Mouse (Mus musculus) ES-E14 (cell line): ENCODE results near the gene Emc1. TPM values are rescaled to one million over a fixed set of nuclear protein-coding genes. Genes with fewer than 3 reads are reported as not detected.

Source experiments
- DNase-seq: peaks from one replicate; pipeline ENCODE4 v3.0.0-alpha.2; 2013; ENCODE audit warnings: low read depth, low spot score
- H3K27ac ChIP-seq: 2 replicates; pipeline ENCODE4 v1.5.1; 2012; ENCODE audit warnings: low read depth, mild to moderate bottlenecking, low read length, moderate library complexity, mixed read lengths; ENCODE audit not compliant: poor library complexity, insufficient read depth, severe bottlenecking
- H3K36me3 ChIP-seq: 2 replicates; pipeline ENCODE4 v1.6.1; 2012; ENCODE audit warnings: mild to moderate bottlenecking, low read length, moderate library complexity, mixed read lengths; ENCODE audit not compliant: control insufficient read depth, poor library complexity, insufficient read depth, severe bottlenecking
- H3K4me1 ChIP-seq, 2 experiments: fragments of 150-350 bp in 1 of 2; sonication (generic) in 1 of 2; 2 replicates each; pipeline ENCODE4 v1.6.1; 2012; ENCODE audit warnings: low read length in 2 of 2, mild to moderate bottlenecking in 1 of 2, mixed read lengths in 1 of 2; ENCODE audit not compliant: control insufficient read depth in 2 of 2, insufficient read depth in 2 of 2, poor library complexity in 1 of 2
- H3K4me3 ChIP-seq, 2 experiments: fragments of 150-350 bp in 1 of 2; sonication (generic) in 1 of 2; 2 replicates each; pipeline ENCODE4 v1.5.1; 2012; ENCODE audit warnings: low read length in 2 of 2, low read depth in 1 of 2, mild to moderate bottlenecking in 1 of 2, mixed read lengths in 1 of 2; ENCODE audit not compliant: insufficient read depth in 1 of 2, poor library complexity in 1 of 2, severe bottlenecking in 1 of 2
- H3K9ac ChIP-seq: 2 replicates; pipeline ENCODE4 v1.6.1; 2012; ENCODE audit warnings: low read depth, mild to moderate bottlenecking, low read length, mixed read lengths; ENCODE audit not compliant: poor library complexity, insufficient read depth, severe bottlenecking
- H3K9me3 ChIP-seq: fragments of 150-350 bp; sonication (generic); 2 replicates; pipeline ENCODE4 v1.6.1; 2012; ENCODE audit warnings: low read depth, mild to moderate bottlenecking, low read length; ENCODE audit not compliant: control insufficient read depth, insufficient read depth
- CHD2 ChIP-seq: IDR thresholded peaks from 2 replicates; pipeline ENCODE4 v1.6.1; 2014; ENCODE audit warnings: mild to moderate bottlenecking, low read depth, low read length, inconsistent platforms
- HCFC1 ChIP-seq: IDR thresholded peaks from 2 replicates; pipeline ENCODE4 v1.6.1; 2012; ENCODE audit warnings: low read length, inconsistent platforms, borderline replicate concordance; ENCODE audit not compliant: insufficient read depth
- MAFK ChIP-seq: IDR thresholded peaks from 2 replicates; pipeline ENCODE4 v1.6.1; 2014; ENCODE audit warnings: mild to moderate bottlenecking, low read depth, low read length, inconsistent platforms; ENCODE audit not compliant: insufficient read depth
- ZC3H11A ChIP-seq: IDR thresholded peaks from 2 replicates; pipeline ENCODE4 v1.6.1; 2012; ENCODE audit warnings: low read depth, mild to moderate bottlenecking, inconsistent platforms, low read length, borderline replicate concordance
- ZNF384 ChIP-seq: IDR thresholded peaks from 2 replicates; pipeline ENCODE4 v1.6.1; 2012; ENCODE audit warnings: low read depth, low read length, inconsistent platforms
- in situ Hi-C, 2 experiments: fragments of 600-800 bp; cut with MboI; formaldehyde crosslinking; loops; one replicate each; pipeline ENCODE4 v1.15.1; 2025; ENCODE audit warnings: low sequenced_read_pairs in 2 of 2, inconsistent platforms in 1 of 2; ENCODE audit not compliant: unreplicated experiment in 2 of 2
- total RNA-seq: library from RNA; depleted of rRNA; stranded (reverse); fragments of 300-350 nt; gene quantifications from 2 replicates; pipeline ENCODE4 v1.2.3, GENCODE M21; 2012; rRNA removed

Gene Emc1
- total RNA-seq, 1 experiment: 88.0 TPM

DNA sequence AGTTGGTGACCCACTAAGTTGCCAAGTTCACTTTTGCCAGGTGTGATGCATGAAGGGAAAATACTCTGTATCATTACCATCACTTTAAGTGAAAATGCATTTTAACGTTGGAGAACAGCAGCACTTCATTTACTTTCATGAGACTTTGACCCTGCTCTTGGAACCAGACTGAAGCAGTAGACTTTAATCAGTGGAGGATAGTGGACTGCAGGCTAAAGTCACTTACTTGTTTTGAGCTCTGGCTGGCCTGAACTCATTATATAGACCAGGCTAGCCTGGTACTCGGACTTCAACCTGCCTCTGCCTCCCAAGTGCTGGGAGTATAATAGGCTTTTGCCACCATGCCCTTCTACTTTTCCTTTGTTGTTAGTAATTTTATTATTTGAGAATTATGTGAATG lies 70.9 kb downstream of the Emc1 start:
- H3K4me3 ChIP-seq: no peak overlapping the region
- H3K9me3 ChIP-seq: no peaks in the 10 kb centered on the region
- no peaks in the 10 kb centered on the region for H3K4me1 ChIP-seq
- H3K27ac ChIP-seq: no peak overlapping the region
- in situ Hi-C loops: no loop called here
- DNase-seq: no peak
- peaks cover 88% of the 10 kb centered on the region for H3K36me3 ChIP-seq
- TF ChIP-seq CHD2: no peak
- no peak for TF ChIP-seq ZNF384
- TF ChIP-seq MAFK: no peak
- TF ChIP-seq HCFC1: no peak
- TF ChIP-seq ZC3H11A: no peak
- H3K9ac ChIP-seq: no peak overlapping the region

Other genes with a start within 250 kb of the Emc1 start
- gene Minos1, start 221.5 kb upstream of the Emc1 start, total RNA-seq: 141 and 147 TPM in 2 replicates
- gene Capzb, start 159.7 kb upstream of the Emc1 start, total RNA-seq: 86.7 and 111 TPM in 2 replicates
- 25.0 and 35.3 TPM in 2 replicates for gene Pqlc2, start 41.9 kb upstream of the Emc1 start, total RNA-seq
- 24.7 and 27.2 TPM in 2 replicates for gene Akr7a5, start 41.8 kb upstream of the Emc1 start, total RNA-seq
- 290 and 318 TPM in 2 replicates for gene Mrto4, start within 50 bp of the Emc1 start, total RNA-seq
- gene Ubr4, start within 50 bp of the Emc1 start, total RNA-seq: 199 and 224 TPM in 2 replicates
- gene Iffo2, start 178.0 kb downstream of the Emc1 start, total RNA-seq: 11.2 and 19.3 TPM in 2 replicates